Mouse (Mus musculus) gastrocnemius, postnatal 4 days (tissue): ENCODE data around the gene Gm17349. TPM values are rescaled to one million over a fixed set of nuclear protein-coding genes. Genes with fewer than 3 reads are reported as not detected.

Source experiments
- DNase-seq, 2 experiments: peaks; one replicate each; pipeline ENCODE4 v3.0.0; 2021 to 2022; ENCODE audit warnings: low spot score in 2 of 2, mixed read lengths in 2 of 2
- total RNA-seq, 2 experiments: library from RNA; stranded (reverse); gene quantifications; 2 replicates each; pipeline ENCODE4 v1.2.3; 2021

Gene Gm17349
- total RNA-seq, 2 experiments from 2014 or later, result 2.5 to 2.9 TPM

GRCm38 (mm10) chr15:99663964-99664599 is 41.2 kb downstream of the Gm17349 start:
- DNase-seq, result no peak

DNA sequence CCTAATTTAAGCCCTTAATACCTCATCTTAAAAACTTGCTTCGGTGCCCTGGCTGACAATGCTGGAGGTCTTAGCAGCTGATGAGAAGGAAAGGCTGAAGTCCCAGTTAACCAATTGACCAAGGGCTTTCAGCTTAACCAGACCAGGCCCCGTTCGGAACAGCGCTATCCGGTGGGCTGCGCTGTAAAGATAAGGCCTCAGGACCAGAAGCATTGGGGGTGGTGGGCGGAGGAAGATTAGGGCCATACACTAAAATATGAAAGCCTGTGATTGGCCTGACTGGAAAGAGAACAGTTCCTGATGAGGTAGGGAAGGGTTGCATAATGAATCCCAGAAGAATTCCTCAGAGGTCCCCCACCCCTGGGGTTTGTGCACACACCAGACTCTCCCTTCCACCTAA is 42.9 kb downstream of the Gm17349 start:
- no peak for DNase-seq

- DNase-seq, result no peak
Measured at GRCm38 (mm10) chr15:99661121-99661830, 44.0 kb downstream of the Gm17349 start.

DNA sequence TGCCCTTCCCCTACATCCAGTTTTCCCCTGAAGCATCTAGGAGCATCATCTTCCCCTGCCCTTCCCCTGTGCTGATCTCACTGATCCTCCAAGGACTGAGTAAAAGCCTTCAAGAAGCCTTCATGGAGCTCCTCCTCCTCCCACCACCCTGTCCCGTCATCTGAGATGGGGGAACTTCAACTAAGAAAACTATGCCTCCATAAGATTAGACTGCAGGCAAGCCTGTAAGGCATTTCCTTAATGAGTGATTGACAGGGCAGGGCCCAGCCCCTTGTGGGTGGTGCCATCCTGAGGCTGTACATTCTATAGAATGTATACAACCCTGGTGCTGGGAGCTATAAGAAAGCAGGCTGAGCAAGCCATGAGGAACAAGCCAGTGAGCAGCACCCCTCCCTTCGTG is 46.9 kb downstream of the Gm17349 start:
- no peak for DNase-seq

- no peak for DNase-seq
Measured at GRCm38 (mm10) chr15:99655956-99656355, 49.3 kb downstream of the Gm17349 start.

DNA sequence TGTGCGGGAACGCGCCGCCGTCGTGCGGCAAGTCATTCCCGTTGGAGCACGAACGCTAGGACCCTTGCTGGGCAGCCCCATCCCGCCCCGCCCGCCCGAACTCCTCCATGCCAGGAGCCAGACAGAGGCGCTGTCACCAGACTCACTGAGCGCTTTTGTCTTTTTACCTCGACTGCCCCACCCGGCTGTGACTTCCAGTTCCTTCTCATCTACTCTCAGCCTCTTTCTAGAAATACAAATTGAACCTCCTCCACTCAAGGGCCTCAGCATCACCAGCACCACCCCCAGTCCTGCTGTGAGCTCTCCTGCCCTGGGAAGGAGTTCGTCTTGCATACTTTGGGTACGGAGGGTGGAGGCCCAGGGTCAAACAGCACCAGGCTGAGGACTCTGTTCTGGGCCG is 51.4 kb downstream of the Gm17349 start:
- no peak for DNase-seq

- DNase-seq, result no peak
Measured at GRCm38 (mm10) chr15:99653291-99653690, 52.0 kb downstream of the Gm17349 start.

Other genes starting within 250 kb of the Gm17349 start
- gene Nckap5l, start 247.7 kb downstream of the Gm17349 start, total RNA-seq, result 10 to 100 TPM; 37.2 to 39.4 TPM
- gene Bcdin3d, start 230.8 kb downstream of the Gm17349 start, total RNA-seq, result 1 to 10 TPM; 7.2 to 7.4 TPM
- not detected for gene Faim2, start 177.3 kb downstream of the Gm17349 start, total RNA-seq
- gene Aqp2, start 126.4 kb downstream of the Gm17349 start, total RNA-seq, result not detected
- not detected for gene Aqp5, start 114.7 kb downstream of the Gm17349 start, total RNA-seq
- not detected for gene Aqp6, start 104.1 kb downstream of the Gm17349 start, total RNA-seq
- gene Racgap1, start 53.8 kb downstream of the Gm17349 start, total RNA-seq, result 10 to 100 TPM; 40.5 to 43.4 TPM
- 1 to 10 TPM in 1 of 2 experiments, under 1 TPM in 1; 0.91 to 1.9 TPM for gene Asic1, start 35.1 kb downstream of the Gm17349 start, total RNA-seq
- 10 to 100 TPM; 26.9 to 34.7 TPM for gene Smarcd1, start 3.4 kb downstream of the Gm17349 start, total RNA-seq
- 100 to 1,000 TPM; 201 to 212 TPM for gene Gpd1, start 12.0 kb upstream of the Gm17349 start, total RNA-seq
- gene Cox14, start 20.1 kb upstream of the Gm17349 start, total RNA-seq, result 100 to 1,000 TPM; 125 to 144 TPM
- gene Cers5, start 67.4 kb upstream of the Gm17349 start, total RNA-seq, result 10 to 100 TPM; 24.3 to 27.5 TPM
- gene Lima1, start 170.0 kb upstream of the Gm17349 start, total RNA-seq, result 10 to 100 TPM; 63.5 to 68.6 TPM